Mouse (Mus musculus) lung, adult 2 months (tissue): ENCODE measurements around the gene Zfp839.

Experiments used
- CTCF ChIP-seq: fragments of 200-500 bp; IDR thresholded peaks from 2 replicates; pipeline ENCODE4 v1.5.1; 2011; ENCODE audit warnings: mild to moderate bottlenecking, low read length, control low read depth; ENCODE audit not compliant: insufficient read depth
- POLR2A ChIP-seq: fragments of 200-500 bp; IDR thresholded peaks from 2 replicates; pipeline ENCODE4 v1.6.1; 2011; ENCODE audit warnings: low read depth, mild to moderate bottlenecking, control low read depth, low read length, borderline replicate concordance; ENCODE audit errors: extremely low read depth

DNA sequence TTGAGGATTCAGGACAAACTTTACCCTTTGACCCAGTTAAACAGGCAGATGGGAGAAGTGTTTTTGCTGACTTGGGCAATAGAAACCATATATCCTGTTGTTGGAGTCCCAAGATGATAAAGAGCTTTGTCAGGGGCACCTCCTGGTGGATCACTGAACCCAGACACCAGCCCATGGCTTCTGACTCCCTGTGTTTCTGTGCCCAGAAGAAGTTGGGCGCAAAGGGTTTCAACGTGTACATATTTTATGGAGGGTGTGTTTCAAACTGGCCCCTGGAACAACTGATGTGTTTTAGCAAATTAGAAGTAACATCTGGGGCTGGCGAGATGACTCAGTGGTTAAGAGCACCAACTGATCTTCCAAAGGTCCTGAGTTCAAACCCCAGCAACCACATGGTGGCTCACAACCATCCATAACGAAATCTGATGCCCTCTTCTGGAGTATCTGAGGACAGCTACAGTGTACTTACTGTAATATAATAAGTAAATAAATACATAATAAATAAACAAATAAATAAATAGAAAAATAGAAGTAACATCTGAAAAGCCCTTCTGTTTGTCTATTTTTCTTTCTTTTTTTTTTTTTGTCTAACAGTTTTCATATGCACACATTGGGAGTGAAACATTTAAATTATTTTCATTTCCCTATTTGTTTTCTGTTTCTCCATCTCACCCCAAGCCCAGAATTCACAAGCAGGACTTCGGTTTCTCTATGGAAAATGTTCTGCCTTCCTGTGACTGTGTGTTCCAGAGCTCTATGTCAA is 8.1 kb upstream of the Zfp839 start:
- TF ChIP-seq POLR2A (no peak), CTCF (no peak)
